Mouse (Mus musculus): ENCODE measurements at regions not wholly inside any gene's neighbourhood (a gene's known extent, or its start where the extent isn't known, plus 50 kb on each side); places are given as distances from the start of the nearest gene placed in this dataset.

- no peak overlapping the region for H3K4me2 ChIP-seq (ENCODE audit: low read depth, low read length)
- ATAC-seq (no peak), DNase-seq (no peak)
- TF ChIP-seq CTCF (IDR thresholded peaks at IDR 0.05; ENCODE audit: low read depth) (no peak), EP300 (IDR thresholded peaks at IDR 0.05; ENCODE audit: low read depth) (no peak)
- WGBS (ENCODE audit: insufficient replicate concordance) = 82% methylated on average over 1 of the region's 1 CpGs
- no peaks in the 10 kb centered on the region for H3K9me3 ChIP-seq (ENCODE audit: low read length)
- no peak overlapping the region for H3K27ac ChIP-seq (ENCODE audit: low read depth)
- no peaks in the 10 kb centered on the region for H3K27me3 ChIP-seq (ENCODE audit: insufficient read depth, low read length)
- H3K9ac ChIP-seq (replicated peaks) = no peak overlapping the region
- H3K4me3 ChIP-seq (ENCODE audit: low read depth, low read length) = no peak overlapping the region
- no peaks in the 10 kb centered on the region for H3K36me3 ChIP-seq (replicated peaks; ENCODE audit: insufficient read depth, low read length)
- H3K4me1 ChIP-seq (ENCODE audit: insufficient read depth) = no peaks in the 10 kb centered on the region
Observed at GRCm38 (mm10) chr3:56845462-56845770, 456.4 kb downstream of the Tm4sf1 start.

GRCm38 (mm10) chr3:56844681-56845461 is 456.9 kb downstream of the Tm4sf1 start:
- no peak for ATAC-seq
- Histone ChIP-seq H3K27me3 (ENCODE audit: insufficient read depth, low read length) (no peaks in the 10 kb centered on the region), H3K36me3 (replicated peaks; ENCODE audit: insufficient read depth, low read length) (no peaks in the 10 kb centered on the region), H3K4me3 (ENCODE audit: low read depth, low read length) (no peak overlapping the region), H3K4me2 (ENCODE audit: low read depth, low read length) (no peak overlapping the region), H3K27ac (ENCODE audit: low read depth) (no peak overlapping the region), H3K4me1 (ENCODE audit: insufficient read depth) (no peaks in the 10 kb centered on the region), H3K9ac (replicated peaks) (no peak overlapping the region), H3K9me3 (ENCODE audit: low read length) (no peaks in the 10 kb centered on the region)
- 64% methylated on average over 6 of the region's 6 CpGs for WGBS (ENCODE audit: insufficient replicate concordance)
- TF ChIP-seq EP300 (IDR thresholded peaks at IDR 0.05; ENCODE audit: low read depth) = no peak
- TF ChIP-seq CTCF (IDR thresholded peaks at IDR 0.05; ENCODE audit: low read depth) = no peak
- DNase-seq = no peak

- H3K27ac ChIP-seq (ENCODE audit: low read depth) = no peak overlapping the region
- H3K4me3 ChIP-seq (ENCODE audit: low read depth, low read length) = no peak overlapping the region
- no peaks in the 10 kb centered on the region for H3K9me3 ChIP-seq (ENCODE audit: low read length)
- 66% methylated on average over 3 of the region's 3 CpGs for WGBS (ENCODE audit: insufficient replicate concordance)
- DNase-seq = no peak
- no peak overlapping the region for H3K9ac ChIP-seq (replicated peaks)
- no peak overlapping the region for H3K4me2 ChIP-seq (ENCODE audit: low read depth, low read length)
- no peak for ATAC-seq
- no peak for TF ChIP-seq CTCF (IDR thresholded peaks at IDR 0.05; ENCODE audit: low read depth)
- H3K4me1 ChIP-seq (ENCODE audit: insufficient read depth) = no peaks in the 10 kb centered on the region
- H3K27me3 ChIP-seq (ENCODE audit: insufficient read depth, low read length) = no peaks in the 10 kb centered on the region
- H3K36me3 ChIP-seq (replicated peaks; ENCODE audit: insufficient read depth, low read length) = no peaks in the 10 kb centered on the region
Observed at GRCm38 (mm10) chr3:56837176-56837575, 464.6 kb downstream of the Tm4sf1 start.

GRCm38 (mm10) chr3:56830315-56831097 is 471.3 kb downstream of the Tm4sf1 start:
- Histone ChIP-seq H3K4me3 (ENCODE audit: low read depth, low read length) (no peak overlapping the region), H3K9me3 (ENCODE audit: low read length) (no peaks in the 10 kb centered on the region), H3K27ac (ENCODE audit: low read depth) (no peak overlapping the region), H3K27me3 (ENCODE audit: insufficient read depth, low read length) (no peaks in the 10 kb centered on the region), H3K9ac (replicated peaks) (no peak overlapping the region), H3K4me2 (ENCODE audit: low read depth, low read length) (no peak overlapping the region), H3K4me1 (ENCODE audit: insufficient read depth) (no peaks in the 10 kb centered on the region), H3K36me3 (replicated peaks; ENCODE audit: insufficient read depth, low read length) (no peaks in the 10 kb centered on the region)
- WGBS (ENCODE audit: insufficient replicate concordance) = 58% methylated on average over 4 of the region's 4 CpGs
- ATAC-seq = no peak
- TF ChIP-seq CTCF (IDR thresholded peaks at IDR 0.05; ENCODE audit: low read depth) (no peak), EP300 (IDR thresholded peaks at IDR 0.05; ENCODE audit: low read depth) (no peak)
- no peak for DNase-seq

GRCm38 (mm10) chr3:56824157-56824556 is 477.6 kb downstream of the Tm4sf1 start:
- Histone ChIP-seq H3K36me3 (replicated peaks; ENCODE audit: insufficient read depth, low read length) (no peaks in the 10 kb centered on the region), H3K27ac (ENCODE audit: low read depth) (no peak overlapping the region), H3K4me2 (ENCODE audit: low read depth, low read length) (no peak overlapping the region), H3K4me1 (ENCODE audit: insufficient read depth) (no peaks in the 10 kb centered on the region), H3K4me3 (ENCODE audit: low read depth, low read length) (no peak overlapping the region), H3K9ac (replicated peaks) (no peak overlapping the region), H3K27me3 (ENCODE audit: insufficient read depth, low read length) (no peaks in the 10 kb centered on the region), H3K9me3 (ENCODE audit: low read length) (no peaks in the 10 kb centered on the region)
- DNase-seq (no peak), ATAC-seq (no peak)
- TF ChIP-seq CTCF (IDR thresholded peaks at IDR 0.05; ENCODE audit: low read depth) = no peak
- TF ChIP-seq EP300 (IDR thresholded peaks at IDR 0.05; ENCODE audit: low read depth) = no peak
- WGBS (ENCODE audit: insufficient replicate concordance) = 81% methylated on average over 4 of the region's 4 CpGs

- no peak for DNase-seq
- H3K27me3 ChIP-seq (ENCODE audit: insufficient read depth, low read length) = no peaks in the 10 kb centered on the region
- no peak overlapping the region for H3K9ac ChIP-seq (replicated peaks)
- H3K9me3 ChIP-seq (ENCODE audit: low read length) = no peaks in the 10 kb centered on the region
- H3K4me2 ChIP-seq (ENCODE audit: low read depth, low read length) = no peak overlapping the region
- H3K4me1 ChIP-seq (ENCODE audit: insufficient read depth) = no peaks in the 10 kb centered on the region
- H3K27ac ChIP-seq (ENCODE audit: low read depth) = no peak overlapping the region
- WGBS (ENCODE audit: insufficient replicate concordance) = 71% methylated on average over 1 of the region's 1 CpGs
- TF ChIP-seq CTCF (IDR thresholded peaks at IDR 0.05; ENCODE audit: low read depth) = no peak
- no peak for TF ChIP-seq EP300 (IDR thresholded peaks at IDR 0.05; ENCODE audit: low read depth)
- H3K4me3 ChIP-seq (ENCODE audit: low read depth, low read length) = no peak overlapping the region
- no peaks in the 10 kb centered on the region for H3K36me3 ChIP-seq (replicated peaks; ENCODE audit: insufficient read depth, low read length)
- no peak for ATAC-seq
Observed at GRCm38 (mm10) chr3:56810548-56811071, 491.2 kb downstream of the Tm4sf1 start.
